Mouse (Mus musculus): ENCODE results near the gene Lrriq3.

Lrriq3 gene

GRCm38 (mm10) chr3:155093116-155093956, at the start of gene Lrriq3, which contains the start of gene Fpgt:
Gene Lrriq3 (plus strand): TSS chr3:155093434.
Gene Fpgt (minus strand): TSS chr3:155093403.
- peak; percentile 94 for DNase-seq

- DNase-seq: no peak
These were observed 41.2 kb upstream of the Lrriq3 start for GRCm38 (mm10) chr3:155052021-155052420.

- no peak for DNase-seq
These were observed 40.0 kb upstream of the Lrriq3 start for GRCm38 (mm10) chr3:155053189-155053588.

- DNase-seq: no peak
These were observed 37.9 kb upstream of the Lrriq3 start, which contains the start of gene Tnni3k for GRCm38 (mm10) chr3:155055231-155055916. Gene Tnni3k (minus strand): TSS chr3:155055407.

GRCm38 (mm10) chr3:155056606-155057005, 36.6 kb upstream of the Lrriq3 start:
- no peak for DNase-seq

- no peak for DNase-seq
These were observed 35.7 kb upstream of the Lrriq3 start for GRCm38 (mm10) chr3:155057566-155057965.

- DNase-seq: no peak
These were observed 34.3 kb upstream of the Lrriq3 start for GRCm38 (mm10) chr3:155058800-155059448.

GRCm38 (mm10) chr3:155059449-155059822, 33.8 kb upstream of the Lrriq3 start:
- no peak for DNase-seq

GRCm38 (mm10) chr3:155077908-155078307, 15.3 kb upstream of the Lrriq3 start:
- no peak for DNase-seq

GRCm38 (mm10) chr3:155092081-155092480, 1.2 kb upstream of the Lrriq3 start:
- no peak for DNase-seq

- no peak for DNase-seq
These were observed 6.0 kb downstream of the Lrriq3 start for GRCm38 (mm10) chr3:155099266-155099665.

GRCm38 (mm10) chr3:155105957-155106356, 12.7 kb downstream of the Lrriq3 start:
- DNase-seq: no peak

GRCm38 (mm10) chr3:155137737-155138136, 44.5 kb downstream of the Lrriq3 start:
- DNase-seq: no peak

- no peak for DNase-seq
These were observed 47.8 kb downstream of the Lrriq3 start for GRCm38 (mm10) chr3:155141047-155141446.

GRCm38 (mm10) chr3:155144368-155144767, 51.1 kb downstream of the Lrriq3 start:
- DNase-seq: no peak

- DNase-seq: no peak
These were observed 68.6 kb downstream of the Lrriq3 start for GRCm38 (mm10) chr3:155161842-155162241.

- no peak for DNase-seq
These were observed 87.2 kb downstream of the Lrriq3 start for GRCm38 (mm10) chr3:155180303-155180902.

GRCm38 (mm10) chr3:155186456-155186855, 93.2 kb downstream of the Lrriq3 start:
- no peak for DNase-seq

GRCm38 (mm10) chr3:155188857-155189256, 95.6 kb downstream of the Lrriq3 start:
- no peak for DNase-seq

- DNase-seq: no peak
These were observed 141.7 kb downstream of the Lrriq3 start for GRCm38 (mm10) chr3:155234919-155235318.

- DNase-seq: no peak
These were observed 142.3 kb downstream of the Lrriq3 start for GRCm38 (mm10) chr3:155235502-155235901.
